Mouse (Mus musculus) kidney, embryonic 16.5 days (tissue): ENCODE data around the gene AI467606. TPM values are rescaled to one million over a fixed set of nuclear protein-coding genes. Genes with fewer than 3 reads are reported as not detected.
"Not testable (repeated sequence)": the region's sequence is repeated elsewhere in the genome, so short reads cannot be mapped to it uniquely, and the experiment has no call there.

ENCODE experiments used
- ATAC-seq: fragments of 200-750 bp; cut with Nextera tagmentation; 2 replicates; pipeline ENCODE4 v1.8.0; 2017; ENCODE audit warnings: moderate TSS enrichment; ENCODE audit not compliant: low FRiP score, low TSS enrichment
- H3K27ac ChIP-seq: fragments of 300-500 bp; sonication (generic); 2 replicates; pipeline ENCODE4 v1.5.1; 2014; ENCODE audit warnings: low read length
- H3K27me3 ChIP-seq: fragments of 300-500 bp; sonication (generic); 2 replicates; pipeline ENCODE4 v1.6.1; 2014; ENCODE audit warnings: low read length, control low read depth, mixed read lengths; ENCODE audit not compliant: insufficient read depth
- H3K36me3 ChIP-seq: fragments of 300-500 bp; sonication (generic); 2 replicates; pipeline ENCODE4 v1.6.1; 2014; ENCODE audit warnings: low read length, control low read depth, mixed read lengths; ENCODE audit not compliant: insufficient read depth
- H3K4me1 ChIP-seq: fragments of 300-500 bp; sonication (generic); 2 replicates; pipeline ENCODE4 v1.6.1; 2014; ENCODE audit warnings: low read length, control low read depth, mixed read lengths; ENCODE audit not compliant: insufficient read depth
- H3K4me2 ChIP-seq: fragments of 300-500 bp; sonication (generic); replicated peaks from 2 replicates; pipeline ENCODE4 v1.6.1; 2014; ENCODE audit warnings: low read depth, low read length
- H3K4me3 ChIP-seq: fragments of 300-500 bp; sonication (generic); 2 replicates; pipeline ENCODE4 v1.5.1; 2014; ENCODE audit warnings: mild to moderate bottlenecking, low read length
- H3K9ac ChIP-seq: fragments of 300-500 bp; sonication (generic); replicated peaks from 2 replicates; pipeline ENCODE4 v1.6.1; 2014; ENCODE audit warnings: low read length
- H3K9me3 ChIP-seq: fragments of 300-500 bp; sonication (generic); 2 replicates; pipeline ENCODE4 v1.6.1; 2016; ENCODE audit warnings: low read length, control low read depth
- WGBS: fragments of 180-500 bp; shearing (Covaris S2); extraction: QIAGEN DNeasy Blood & Tissue Kit; methylation state at CpG from one replicate; pipeline ENCODE4 v1.1.7; 2014; 5-methylcytosine and 5-hydroxymethylcytosine counted together
- polyA plus RNA-seq: library from polyadenylated mRNA; unstranded; fragments of >200 nt; fragmentation: Nextera tagmentation; extraction: Ambion mirVana; gene quantifications from 2 replicates; pipeline ENCODE4 v1.2.1, GENCODE M21; 2015

The AI467606 gene
- polyA plus RNA-seq, 1 experiment from 2014 or later: 5.4 TPM

DNA sequence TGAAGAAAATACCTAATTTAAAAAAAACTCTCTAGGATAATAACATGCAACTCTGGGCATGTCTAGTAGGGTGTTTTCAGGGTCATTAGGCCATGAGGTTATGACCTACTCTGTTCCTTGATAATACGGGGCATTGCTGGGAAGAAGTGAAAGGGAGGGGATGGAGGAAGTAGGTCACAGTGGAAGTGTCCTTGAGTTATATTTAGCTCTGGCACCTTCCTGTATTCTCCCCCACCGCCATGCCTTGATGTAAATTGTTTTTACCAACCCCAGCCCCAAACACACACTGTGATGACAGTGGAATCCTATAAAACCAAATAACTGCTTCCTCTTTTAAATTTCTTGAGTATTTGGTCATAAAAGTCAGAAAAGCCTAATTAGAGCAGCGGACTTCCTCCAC is 11.1 kb upstream of the AI467606 start:
- no peak for ATAC-seq
- H3K27ac ChIP-seq: no peak overlapping the region; the same call in 1 of the 2 replicates
- no peaks in the 10 kb centered on the region for H3K9me3 ChIP-seq
- H3K4me3 ChIP-seq: no peak overlapping the region
- no peaks in the 10 kb centered on the region for H3K36me3 ChIP-seq
- H3K27me3 ChIP-seq: no peaks in the 10 kb centered on the region
- no peak overlapping the region for H3K4me2 ChIP-seq
- H3K9ac ChIP-seq: no peak overlapping the region
- H3K4me1 ChIP-seq: no peaks in the 10 kb centered on the region
- 60% methylated on average over 3 of the region's 3 CpGs for WGBS

GRCm38 (mm10) chr7:127082271-127082670 is 8.9 kb upstream of the AI467606 start:
- ATAC-seq: no peak
- no peaks in the 10 kb centered on the region for H3K27me3 ChIP-seq
- H3K27ac ChIP-seq: no peak overlapping the region
- no peaks in the 10 kb centered on the region for H3K4me1 ChIP-seq
- 83% methylated on average over 8 of the region's 8 CpGs for WGBS
- H3K9me3 ChIP-seq: no peaks in the 10 kb centered on the region
- no peak overlapping the region for H3K4me2 ChIP-seq
- no peak overlapping the region for H3K4me3 ChIP-seq
- no peaks in the 10 kb centered on the region for H3K36me3 ChIP-seq
- no peak overlapping the region for H3K9ac ChIP-seq

GRCm38 (mm10) chr7:127082995-127083394 is 8.2 kb upstream of the AI467606 start:
- ATAC-seq: no peak
- no peaks in the 10 kb centered on the region for H3K27me3 ChIP-seq
- no peaks in the 10 kb centered on the region for H3K4me1 ChIP-seq
- no peak overlapping the region for H3K9ac ChIP-seq
- H3K4me2 ChIP-seq: no peak overlapping the region
- H3K27ac ChIP-seq: no peak overlapping the region
- no peaks in the 10 kb centered on the region for H3K9me3 ChIP-seq
- WGBS: 55% methylated on average over 2 of the region's 2 CpGs
- no peaks in the 10 kb centered on the region for H3K36me3 ChIP-seq
- H3K4me3 ChIP-seq: no peak overlapping the region

DNA sequence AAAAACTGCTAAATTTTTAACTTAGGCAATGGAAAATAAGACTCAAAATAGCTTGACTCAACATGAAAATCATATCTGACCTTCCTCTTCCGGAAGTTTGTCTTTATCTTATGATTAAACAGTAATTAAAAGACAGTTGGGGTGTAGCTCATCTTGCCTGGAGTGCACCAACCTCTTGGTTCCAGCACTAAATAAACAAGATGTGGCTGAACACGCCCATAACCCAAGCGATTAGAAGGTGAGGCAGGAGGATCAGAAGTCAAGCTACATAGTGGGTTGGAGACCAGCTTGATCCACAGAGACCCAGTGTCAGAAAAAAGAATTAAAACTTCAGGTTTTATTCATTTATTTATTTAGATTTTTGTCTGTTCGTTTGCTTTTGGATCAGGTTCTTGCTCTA is 7.5 kb upstream of the AI467606 start:
- Histone ChIP-seq H3K9ac (no peak overlapping the region), H3K27ac (no peak overlapping the region), H3K27me3 (no peaks in the 10 kb centered on the region), H3K4me3 (no peak overlapping the region), H3K4me2 (no peak overlapping the region), H3K9me3 (no peaks in the 10 kb centered on the region), H3K4me1 (peaks cover under 1% of the 10 kb centered on the region; the same call in 1 of the 2 replicates), H3K36me3 (no peaks in the 10 kb centered on the region)
- ATAC-seq: no peak
- 77% methylated on average over 4 of the region's 4 CpGs for WGBS

DNA sequence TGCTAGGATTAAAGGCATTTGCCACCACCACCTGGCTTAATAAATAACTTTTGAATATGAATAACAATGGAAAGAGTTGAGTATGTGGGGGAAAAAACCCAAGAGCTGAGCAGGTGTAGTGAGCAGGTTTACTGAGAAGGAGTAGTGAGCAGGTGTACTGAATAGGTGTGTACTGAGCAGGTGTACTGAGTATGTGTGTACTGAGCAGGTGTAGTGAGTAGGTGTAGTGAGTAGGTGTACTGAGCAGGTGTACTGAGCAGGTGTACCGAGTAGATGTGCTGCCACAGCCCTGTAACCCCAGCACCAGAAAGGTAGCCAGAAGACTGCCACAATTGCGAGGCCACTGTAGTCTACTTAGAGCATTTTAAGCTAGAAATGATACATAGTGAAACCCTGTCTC is 6.4 kb upstream of the AI467606 start:
- no peaks in the 10 kb centered on the region for H3K9me3 ChIP-seq
- no peak overlapping the region for H3K9ac ChIP-seq
- peaks cover 3% of the 10 kb centered on the region; the same call in 1 of the 2 replicates for H3K4me1 ChIP-seq
- ATAC-seq: no peak
- no peaks in the 10 kb centered on the region for H3K27me3 ChIP-seq
- H3K27ac ChIP-seq: no peak overlapping the region
- H3K36me3 ChIP-seq: no peaks in the 10 kb centered on the region
- no peak overlapping the region for H3K4me3 ChIP-seq
- H3K4me2 ChIP-seq: no peak overlapping the region
- WGBS: 82% methylated on average over 2 of the region's 2 CpGs

DNA sequence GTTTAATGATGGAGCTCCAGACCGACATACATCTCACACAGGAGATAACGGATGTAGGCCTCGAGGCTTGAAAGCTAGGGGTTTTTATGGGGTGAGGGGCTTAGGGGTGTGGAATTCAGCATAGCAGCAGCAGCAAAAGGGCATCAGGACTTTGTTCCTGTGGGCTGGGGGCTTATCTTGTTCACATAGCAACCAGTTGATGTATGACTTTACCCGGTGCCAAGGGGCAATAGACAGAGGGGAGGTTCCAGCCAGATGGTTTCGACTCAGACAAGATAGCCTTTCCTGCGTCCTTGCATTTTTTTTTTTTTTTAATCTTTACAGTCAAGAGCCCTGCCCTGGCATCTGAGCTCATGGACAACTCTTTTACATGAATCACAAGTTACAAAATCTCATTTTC is 5.4 kb upstream of the AI467606 start:
- not testable (repeated sequence) for H3K9me3 ChIP-seq, H3K27ac ChIP-seq, H3K4me2 ChIP-seq, H3K4me1 ChIP-seq, ATAC-seq, H3K36me3 ChIP-seq, H3K9ac ChIP-seq, H3K27me3 ChIP-seq, H3K4me3 ChIP-seq
- 39% methylated on average over 6 of the region's 6 CpGs for WGBS

DNA sequence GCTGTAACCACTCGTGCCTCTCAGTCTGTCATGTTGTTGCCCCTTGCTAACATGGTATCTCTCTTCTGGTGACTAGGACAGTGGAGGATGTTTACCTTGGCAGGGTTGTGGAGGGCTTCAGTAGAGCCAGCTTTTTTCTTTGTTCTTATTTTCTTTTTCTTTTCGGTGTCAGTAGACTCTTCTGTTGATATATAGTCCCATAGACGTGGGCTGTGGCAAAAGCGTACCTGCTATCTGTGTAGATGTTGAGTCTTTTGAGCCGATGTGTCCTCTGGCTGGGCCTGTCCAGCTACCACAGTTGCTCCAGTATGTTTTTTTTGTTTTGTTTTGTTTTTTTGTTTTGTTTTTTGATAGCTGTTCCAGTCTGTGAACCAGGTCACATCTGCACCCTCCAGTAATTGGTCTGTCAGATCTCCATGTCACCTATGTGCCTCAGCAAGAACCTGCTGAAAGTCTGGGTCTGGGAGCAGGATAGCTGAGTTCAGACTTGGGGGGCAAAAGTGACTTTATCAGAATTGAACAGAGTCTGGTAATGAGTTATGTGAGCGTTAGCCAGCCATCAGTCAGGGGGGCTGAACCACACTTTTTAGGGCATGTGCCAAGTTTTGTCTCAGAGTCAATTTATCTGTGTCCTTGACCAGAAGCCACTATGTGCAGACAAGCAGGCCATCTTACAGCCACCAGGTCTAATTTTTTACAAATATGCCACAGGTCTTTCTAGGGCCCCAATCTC is 3.7 kb upstream of the AI467606 start, which contains the start of gene Zg16:
Gene Zg16, minus strand, starts transcription at position 51 of the 733 bp plus-strand sequence.
- WGBS: 63% methylated on average over 6 of the region's 6 CpGs
- H3K27ac ChIP-seq: not testable (repeated sequence)

GRCm38 (mm10) chr7:127088083-127088482 is 3.1 kb upstream of the AI467606 start:
- H3K9me3 ChIP-seq: no peaks in the 10 kb centered on the region
- H3K36me3 ChIP-seq: no peaks in the 10 kb centered on the region
- H3K27me3 ChIP-seq: no peaks in the 10 kb centered on the region
- H3K4me3 ChIP-seq: no peak overlapping the region
- H3K27ac ChIP-seq: no peak overlapping the region
- WGBS: 85% methylated on average over 3 of the region's 3 CpGs
- H3K4me2 ChIP-seq: no peak overlapping the region
- no peak overlapping the region for H3K9ac ChIP-seq
- ATAC-seq: no peak
- H3K4me1 ChIP-seq: peaks cover 15% of the 10 kb centered on the region; the same call in 1 of the 2 replicates

More for the DNA sequence above, 3.7 kb upstream of the AI467606 start, which contains the start of gene Zg16:
- peaks cover 15% of the 10 kb centered on the region; the same call in 1 of the 2 replicates for H3K4me1 ChIP-seq
- not testable (repeated sequence) for H3K36me3 ChIP-seq, H3K9ac ChIP-seq, H3K4me3 ChIP-seq, H3K27me3 ChIP-seq, ATAC-seq, H3K9me3 ChIP-seq, H3K4me2 ChIP-seq

GRCm38 (mm10) chr7:127088901-127089845 is 2.0 kb upstream of the AI467606 start:
- H3K9ac ChIP-seq: peak overlapping the region; percentile 51
- ATAC-seq: no peak
- no peaks in the 10 kb centered on the region for H3K36me3 ChIP-seq
- H3K27ac ChIP-seq: no peak overlapping the region
- peaks cover 15% of the 10 kb centered on the region; the same call in 1 of the 2 replicates for H3K4me1 ChIP-seq
- H3K4me3 ChIP-seq: peak overlapping the region; percentile 21; the same call in 1 of the 2 replicates
- peak overlapping the region; percentile 44 for H3K4me2 ChIP-seq
- H3K9me3 ChIP-seq: no peaks in the 10 kb centered on the region
- 24% methylated on average over 27 of the region's 27 CpGs for WGBS
- H3K27me3 ChIP-seq: no peaks in the 10 kb centered on the region
